Mouse (Mus musculus) thymus, adult 18-20 months (tissue): ENCODE measurements at regions not wholly inside any gene's neighbourhood (a gene's known extent, or its start where the extent isn't known, plus 50 kb on each side); places are given as distances from the start of the nearest gene placed in this dataset.

Experiments
- DNase-seq, 2 experiments: peaks; one replicate each; pipeline ENCODE4 v3.0.0; 2022; ENCODE audit warnings: mixed read lengths in 2 of 2

- DNase-seq = no peak
These were observed 423.9 kb upstream of the Castor2 start for GRCm38 (mm10) chr5:133675636-133676035.

GRCm38 (mm10) chr5:133666473-133666872 lies 433.0 kb upstream of the Castor2 start:
- no peak for DNase-seq

GRCm38 (mm10) chr5:133662474-133663256 lies 436.8 kb upstream of the Castor2 start:
- no peak for DNase-seq

GRCm38 (mm10) chr5:133660351-133660750 lies 439.2 kb upstream of the Castor2 start:
- no peak for DNase-seq

GRCm38 (mm10) chr5:133656837-133657236 lies 442.7 kb upstream of the Castor2 start:
- no peak for DNase-seq

- DNase-seq = no peak
These were observed 446.1 kb upstream of the Castor2 start for GRCm38 (mm10) chr5:133653431-133653830.

GRCm38 (mm10) chr5:133650246-133650645 lies 449.3 kb upstream of the Castor2 start:
- no peak for DNase-seq

GRCm38 (mm10) chr5:133645696-133646195 lies 453.8 kb upstream of the Castor2 start:
- DNase-seq = no peak

- DNase-seq = no peak
These were observed 456.2 kb upstream of the Castor2 start for GRCm38 (mm10) chr5:133643326-133643725.

- DNase-seq = no peak
These were observed 465.0 kb upstream of the Castor2 start for GRCm38 (mm10) chr5:133634481-133634880.

GRCm38 (mm10) chr5:133631812-133632211 lies 467.7 kb upstream of the Castor2 start:
- DNase-seq = no peak

- DNase-seq = no peak
These were observed 480.2 kb upstream of the Castor2 start for GRCm38 (mm10) chr5:133619347-133619746.

- DNase-seq = no peak
These were observed 498.2 kb upstream of the Castor2 start for GRCm38 (mm10) chr5:133601241-133601739.

GRCm38 (mm10) chr5:133600630-133601029 lies 498.9 kb upstream of the Castor2 start:
- DNase-seq = no peak

GRCm38 (mm10) chr5:133598105-133598504 lies 501.4 kb upstream of the Castor2 start:
- no peak for DNase-seq

GRCm38 (mm10) chr5:133586492-133586891 lies 513.0 kb upstream of the Castor2 start:
- DNase-seq = no peak

- no peak for DNase-seq
These were observed 514.3 kb upstream of the Castor2 start for GRCm38 (mm10) chr5:133585181-133585580.

GRCm38 (mm10) chr5:133576595-133576994 lies 522.9 kb upstream of the Castor2 start:
- no peak for DNase-seq

GRCm38 (mm10) chr5:133569096-133569495 lies 530.4 kb upstream of the Castor2 start:
- DNase-seq = no peak

- no peak for DNase-seq
These were observed 533.0 kb upstream of the Castor2 start for GRCm38 (mm10) chr5:133566506-133566905.

- no peak for DNase-seq
These were observed 548.9 kb upstream of the Castor2 start for GRCm38 (mm10) chr5:133550657-133551056.

- no peak for DNase-seq
These were observed 557.3 kb upstream of the Castor2 start for GRCm38 (mm10) chr5:133542217-133542616.

GRCm38 (mm10) chr5:133532678-133533077 lies 566.8 kb upstream of the Castor2 start:
- DNase-seq = no peak

GRCm38 (mm10) chr5:133505661-133506060 lies 593.9 kb upstream of the Castor2 start:
- DNase-seq = no peak
